Mouse (Mus musculus) induced T-regulatory cell, adult 2 months (primary cell): Measurements from ENCODE around the gene Gm128.

Experiments
- DNase-seq: peaks from one replicate; pipeline ENCODE4 v3.0.0-alpha.2; 2012; ENCODE audit warnings: low read depth

The Gm128 gene

GRCm38 (mm10) chr3:95241498-95241897, at the start of gene Gm128:
Gm128 (minus strand) TSS chr3:95241598.
- no peak for DNase-seq

DNA sequence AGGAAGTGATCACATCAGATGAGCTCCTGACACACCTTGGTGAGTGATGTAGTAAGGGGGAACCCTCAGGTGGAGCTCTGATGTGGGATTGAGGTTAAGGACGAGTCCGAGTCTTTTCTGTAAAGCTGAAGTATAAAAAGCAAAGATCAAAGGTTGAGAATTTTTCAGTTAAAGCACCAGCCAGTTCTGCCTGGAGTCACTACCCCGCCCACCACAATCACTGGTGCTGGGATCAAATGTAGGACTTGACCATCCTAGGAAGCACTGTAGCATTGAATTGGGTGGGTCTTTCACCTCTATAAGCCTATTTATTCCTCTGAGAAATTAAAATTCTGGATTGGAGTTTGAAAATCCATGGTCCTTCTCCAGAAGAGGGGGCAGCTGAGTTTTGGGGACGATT, 49.6 kb upstream of the Gm128 start:
- no peak for DNase-seq

GRCm38 (mm10) chr3:95290156-95290555, 48.8 kb upstream of the Gm128 start:
- DNase-seq = no peak

- DNase-seq = no peak
Observed at GRCm38 (mm10) chr3:95289419-95289818, 48.0 kb upstream of the Gm128 start.

- no peak for DNase-seq
Observed at GRCm38 (mm10) chr3:95287541-95287940, 46.1 kb upstream of the Gm128 start.

- DNase-seq = no peak
Observed at GRCm38 (mm10) chr3:95286510-95286909, 45.1 kb upstream of the Gm128 start.

GRCm38 (mm10) chr3:95286011-95286410, 44.6 kb upstream of the Gm128 start:
- DNase-seq = no peak

- DNase-seq = no peak
Observed at GRCm38 (mm10) chr3:95285390-95285789, 44.0 kb upstream of the Gm128 start.

DNA sequence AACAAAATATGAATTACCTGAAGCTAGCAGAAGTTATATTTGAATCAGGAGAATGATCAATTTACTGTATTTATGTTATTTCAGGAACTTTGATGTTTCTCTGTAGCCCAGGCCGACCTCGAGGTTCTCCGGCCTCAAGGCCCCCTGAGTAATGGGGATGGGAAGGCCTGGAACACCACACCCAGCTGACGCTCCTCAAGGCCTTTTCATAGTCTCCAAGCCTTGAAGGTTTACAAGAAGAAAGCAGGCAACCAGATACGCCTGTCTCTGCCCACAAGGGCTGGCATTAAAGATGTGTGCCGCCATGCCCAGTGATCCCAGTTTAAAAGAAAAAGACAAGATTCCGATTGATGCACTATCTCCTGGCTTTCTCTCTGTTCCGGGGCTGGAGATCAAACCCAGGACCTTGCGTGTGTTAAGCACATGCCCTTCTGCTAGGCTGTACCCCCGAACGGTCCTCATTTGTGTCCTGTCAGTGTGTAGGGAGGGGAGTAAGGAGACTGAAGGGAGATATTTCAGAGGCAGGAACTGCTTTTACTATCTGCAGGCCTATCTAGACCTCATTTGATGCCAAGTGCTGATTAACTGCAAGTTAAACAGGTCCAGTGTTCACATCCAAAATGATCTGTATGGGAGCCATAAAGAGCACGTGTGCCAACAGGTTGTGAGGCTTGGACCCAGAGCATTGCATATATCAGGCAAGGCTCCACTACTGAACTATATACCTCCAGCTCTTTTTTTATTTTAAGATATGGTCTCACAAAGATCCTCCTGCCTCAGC, 43.3 kb upstream of the Gm128 start:
- no peak for DNase-seq

DNA sequence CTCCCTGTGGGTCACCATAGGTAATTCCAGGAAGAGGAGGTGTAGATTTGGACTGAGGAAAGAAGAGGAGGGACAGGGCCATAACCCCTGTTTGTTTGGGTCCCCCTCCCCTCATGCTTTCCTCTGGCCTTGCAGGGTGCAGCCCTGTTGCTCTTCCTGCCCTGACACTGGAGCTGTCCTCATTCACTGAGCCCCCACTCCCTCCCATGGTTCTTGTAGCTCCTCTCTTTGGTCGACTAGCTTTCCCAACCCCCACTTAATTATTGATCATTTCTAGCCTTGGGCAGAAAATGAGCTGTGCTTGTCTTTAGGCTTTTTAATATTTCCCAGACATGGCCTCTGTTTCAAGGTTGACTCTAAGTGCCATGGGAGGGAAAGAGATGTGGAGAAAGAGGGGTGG, 42.7 kb upstream of the Gm128 start:
- no peak for DNase-seq

GRCm38 (mm10) chr3:95283589-95283941, 42.2 kb upstream of the Gm128 start:
- DNase-seq = no peak

DNA sequence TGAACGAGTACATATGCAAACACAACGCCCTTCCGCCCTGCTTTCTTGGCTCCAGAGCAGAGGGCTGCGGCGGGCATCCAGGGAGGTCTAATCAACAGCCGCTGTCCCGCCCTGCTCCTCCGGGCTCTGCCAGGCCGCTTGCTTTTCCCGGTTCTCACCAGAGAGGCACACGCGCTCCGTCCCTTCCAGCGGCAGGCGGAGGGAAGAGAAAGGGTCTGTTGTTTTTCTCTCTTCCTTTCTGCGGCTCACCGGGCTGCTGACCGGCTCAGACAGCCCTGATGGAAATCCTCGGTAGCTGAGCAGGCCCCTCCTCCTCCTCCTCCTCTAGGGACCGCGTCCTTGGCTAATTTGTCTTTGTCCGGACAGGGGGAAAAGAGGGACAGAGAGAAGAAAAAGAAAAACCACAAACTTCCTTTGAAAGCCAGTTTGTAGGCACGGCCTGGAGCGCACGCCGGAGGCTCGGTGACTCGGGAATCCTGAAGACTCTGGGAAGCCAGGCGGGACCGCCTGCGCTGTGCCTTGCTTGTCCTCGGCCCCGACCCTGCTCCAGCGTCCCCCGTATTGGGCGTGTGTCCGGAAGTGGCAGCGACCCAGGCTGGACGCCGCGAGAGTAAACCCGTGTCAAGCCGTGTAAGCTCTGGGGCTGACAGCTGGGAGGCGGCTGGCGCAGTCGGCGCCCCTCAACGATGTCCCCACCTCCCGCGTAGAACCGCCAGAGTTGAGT, 41.6 kb upstream of the Gm128 start:
- DNase-seq = peak; percentile 70

- no peak for DNase-seq
Observed at GRCm38 (mm10) chr3:95282381-95282864, 41.0 kb upstream of the Gm128 start.

DNA sequence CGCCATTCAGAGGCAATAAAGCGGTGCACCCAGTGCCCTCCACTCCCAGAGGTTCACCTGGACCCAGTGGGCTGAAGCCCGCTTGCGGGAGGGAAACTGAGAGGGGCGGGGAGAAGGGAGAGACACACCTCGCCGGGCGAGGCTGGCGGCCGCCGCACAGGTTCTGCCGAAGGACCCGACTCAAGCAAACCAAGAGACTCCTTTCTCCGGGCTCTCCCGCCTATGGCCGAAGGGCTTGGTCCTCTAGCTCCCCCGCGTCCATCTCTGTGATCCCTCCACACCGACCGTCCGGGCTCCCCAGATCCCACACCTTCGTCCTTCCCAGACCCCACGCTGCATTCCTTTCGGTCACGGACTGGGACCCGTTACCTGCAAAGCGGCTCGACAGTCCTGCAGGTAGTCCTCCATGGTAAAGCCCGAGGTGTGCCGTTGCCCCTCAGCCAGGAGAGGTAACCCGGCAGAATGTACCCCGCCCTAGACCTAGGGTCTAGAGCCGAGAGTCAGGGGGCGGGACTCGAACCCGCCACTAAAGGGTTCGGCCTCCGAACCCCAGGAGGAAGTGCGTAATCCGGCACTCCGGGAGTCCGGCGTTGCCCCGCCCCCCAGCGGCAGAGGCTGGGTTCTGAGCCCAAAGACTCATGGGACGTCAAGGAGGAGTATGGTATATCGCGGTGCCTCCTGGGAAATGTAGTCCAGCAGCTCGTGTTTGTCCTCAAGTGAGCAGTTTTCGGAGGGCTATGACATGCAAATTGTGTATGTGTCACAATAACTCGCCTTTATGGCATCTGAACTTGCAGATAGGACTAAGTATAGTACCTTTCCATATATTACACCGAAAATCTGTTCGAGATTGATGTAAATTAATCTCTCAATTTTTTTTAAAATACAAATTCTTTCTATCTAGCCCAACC, 40.1 kb upstream of the Gm128 start, which contains the start of the genes Mindy1 and Prune1:
Gene Mindy1 (plus strand): TSS at position 130 of the 911 bp plus-strand sequence.
Gene Prune1 (minus strand): TSS at position 861 of the 911 bp plus-strand sequence.
- DNase-seq = peak; percentile 98

- DNase-seq = peak; percentile 52
Observed at GRCm38 (mm10) chr3:95280747-95281146, 39.3 kb upstream of the Gm128 start.

GRCm38 (mm10) chr3:95277149-95277551, 35.8 kb upstream of the Gm128 start:
- DNase-seq = no peak

- DNase-seq = no peak
Observed at GRCm38 (mm10) chr3:95276428-95276934, 35.1 kb upstream of the Gm128 start.

DNA sequence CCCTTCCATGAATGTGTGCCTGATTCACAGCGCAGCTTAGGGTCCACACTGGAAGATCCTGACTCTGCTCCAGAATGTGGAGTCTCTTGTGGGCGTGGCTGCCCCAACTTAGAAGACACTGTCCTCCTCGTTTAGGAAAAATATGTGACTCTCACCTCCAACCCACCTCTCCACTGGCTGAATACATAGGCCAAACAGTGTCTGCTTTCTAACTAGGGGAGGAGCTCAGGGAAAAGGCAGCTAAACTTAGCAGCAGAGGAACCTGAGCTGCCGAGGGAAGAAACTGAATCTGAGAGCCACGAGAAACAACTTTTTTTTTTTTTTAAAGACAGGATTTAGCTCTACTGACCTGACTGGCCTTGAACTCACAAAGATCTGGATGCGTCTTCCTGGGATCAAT, 33.8 kb upstream of the Gm128 start:
- DNase-seq = no peak

DNA sequence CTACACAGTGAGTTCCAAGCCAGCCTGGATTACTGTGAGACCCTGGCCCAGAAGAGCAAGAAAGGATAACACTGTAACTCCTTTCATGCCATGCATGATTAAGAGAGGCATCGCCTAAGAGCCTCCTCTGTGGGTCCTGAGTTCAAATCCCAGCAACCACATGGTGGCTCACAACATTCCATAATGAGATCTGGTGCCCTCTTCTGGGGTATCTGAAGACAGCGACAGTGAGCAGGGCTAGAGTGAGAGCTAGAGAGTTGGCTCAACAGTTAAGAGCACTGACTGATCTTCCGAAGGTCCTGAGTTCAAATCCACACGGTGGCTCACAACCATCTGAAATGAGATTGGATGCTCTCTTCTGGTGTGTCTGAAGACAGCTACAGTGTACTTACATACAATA, 33.1 kb upstream of the Gm128 start:
- no peak for DNase-seq

- no peak for DNase-seq
Observed at GRCm38 (mm10) chr3:95273471-95273870, 32.1 kb upstream of the Gm128 start.

DNA sequence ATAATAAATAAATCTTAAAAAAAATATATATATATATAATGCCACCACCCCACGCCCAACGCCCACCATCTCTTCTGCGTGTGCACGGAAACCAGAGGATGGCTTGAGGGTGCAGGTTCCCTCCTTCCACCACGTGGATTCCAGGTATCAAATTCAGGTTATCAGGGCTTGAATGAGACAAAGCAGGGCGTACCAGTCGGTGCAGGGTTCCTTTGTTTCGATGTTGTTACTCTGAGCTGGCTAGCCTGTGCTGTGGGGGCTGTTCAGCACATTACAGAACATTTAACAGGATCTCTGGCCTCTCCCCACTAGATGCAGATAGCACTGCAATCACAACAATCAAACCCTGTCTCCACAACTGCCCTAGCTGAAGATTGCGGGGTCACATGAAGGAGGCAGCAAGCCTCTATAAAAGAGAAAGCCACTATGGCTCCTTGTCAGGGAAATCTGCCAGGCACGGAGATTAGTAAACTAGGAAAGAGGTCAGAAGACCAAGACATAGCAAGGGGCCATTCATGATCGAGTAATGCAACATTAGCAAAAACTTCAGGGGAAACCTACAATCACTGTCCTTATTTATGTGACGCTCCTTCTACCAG, 29.5 kb upstream of the Gm128 start:
- no peak for DNase-seq

- no peak for DNase-seq
Observed at GRCm38 (mm10) chr3:95269789-95270188, 28.4 kb upstream of the Gm128 start.
